Mouse (Mus musculus) neural tube, embryonic 13.5 days (tissue): ENCODE measurements around the gene Tlr2. TPM values are rescaled to one million over a fixed set of nuclear protein-coding genes. Genes with fewer than 3 reads are reported as not detected.

Experiments used
- polyA plus RNA-seq: library from polyadenylated mRNA; unstranded; fragments of >200 nt; fragmentation: Nextera tagmentation; extraction: Ambion mirVana; gene quantifications from 2 replicates; pipeline ENCODE4 v1.2.1, GENCODE M21; 2015

Tlr2 gene
- polyA plus RNA-seq, 1 experiment from 2014 or later: 1.3 TPM

Other genes with a start within 250 kb of the Tlr2 start
- 97.3 and 103 TPM in 2 replicates for gene Sfrp2, start 75.4 kb downstream of the Tlr2 start, polyA plus RNA-seq
- gene Tmem131l, start 198.4 kb upstream of the Tlr2 start, polyA plus RNA-seq: 75.1 and 75.3 TPM in 2 replicates